Mouse (Mus musculus) bone marrow, adult 2 months (tissue): ENCODE data around the gene Ldah.

Experiments used
- CTCF ChIP-seq: fragments of 200-500 bp; IDR thresholded peaks from 2 replicates; pipeline ENCODE4 v1.5.1; 2011; ENCODE audit warnings: low read length, control low read depth; ENCODE audit not compliant: control insufficient read depth, insufficient read depth
- POLR2A ChIP-seq: fragments of 200-500 bp; IDR thresholded peaks from 2 replicates; pipeline ENCODE4 v1.6.1; 2011; ENCODE audit warnings: low read depth, mild to moderate bottlenecking, control low read depth, low read length, borderline replicate concordance; ENCODE audit not compliant: control insufficient read depth

GRCm38 (mm10) chr12:8332174-8332542 is 124.3 kb downstream of the Ldah start:
- TF ChIP-seq POLR2A (no peak), CTCF (no peak)
